Mouse (Mus musculus) ovary, postnatal 36 days (tissue): ENCODE results near the gene Kcnip4.

Experiments
- DNase-seq: peaks from one replicate; pipeline ENCODE4 v3.0.0; 2022; ENCODE audit warnings: low spot score, mixed read lengths

The Kcnip4 gene

DNA sequence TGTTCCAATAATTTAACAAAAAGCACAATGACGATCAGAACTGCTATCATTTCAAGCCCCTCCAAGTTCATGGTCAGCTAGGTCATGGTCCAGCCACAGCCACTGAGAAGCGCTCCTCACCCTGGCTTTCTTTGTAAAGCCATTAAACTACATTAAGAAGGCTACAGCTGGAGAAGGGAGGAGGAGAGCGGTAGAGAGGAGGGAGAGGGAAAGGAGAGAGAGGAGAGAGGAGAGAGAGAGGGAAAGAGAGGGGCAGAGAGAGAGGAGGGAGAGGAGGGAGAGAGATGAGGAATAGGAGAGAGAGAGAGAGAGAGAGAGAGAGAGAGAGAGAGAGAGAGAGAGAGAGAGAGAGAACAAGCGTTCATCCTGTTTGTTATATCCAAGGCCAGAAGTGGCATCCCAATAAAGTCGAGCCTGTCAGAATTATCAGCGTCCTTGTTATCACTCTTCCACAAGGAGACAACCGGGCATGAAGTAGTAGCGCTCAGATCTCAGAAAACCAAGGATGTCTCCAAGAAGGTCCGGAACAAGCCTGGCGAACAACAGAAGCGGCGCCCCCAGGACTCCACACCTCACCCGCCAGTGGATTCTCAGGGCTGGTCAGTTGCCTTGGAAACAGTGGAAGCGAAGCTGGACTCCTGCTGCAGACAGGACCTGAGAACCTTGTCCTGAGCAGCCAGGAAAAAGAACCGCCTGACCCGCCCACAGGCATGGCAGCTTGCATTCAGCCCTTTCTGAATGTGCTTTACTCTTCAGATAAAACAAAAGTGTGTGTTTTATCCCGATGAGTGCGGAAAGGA, 635.1 kb downstream of the Kcnip4 start:
- DNase-seq, result peak; percentile 19

DNA sequence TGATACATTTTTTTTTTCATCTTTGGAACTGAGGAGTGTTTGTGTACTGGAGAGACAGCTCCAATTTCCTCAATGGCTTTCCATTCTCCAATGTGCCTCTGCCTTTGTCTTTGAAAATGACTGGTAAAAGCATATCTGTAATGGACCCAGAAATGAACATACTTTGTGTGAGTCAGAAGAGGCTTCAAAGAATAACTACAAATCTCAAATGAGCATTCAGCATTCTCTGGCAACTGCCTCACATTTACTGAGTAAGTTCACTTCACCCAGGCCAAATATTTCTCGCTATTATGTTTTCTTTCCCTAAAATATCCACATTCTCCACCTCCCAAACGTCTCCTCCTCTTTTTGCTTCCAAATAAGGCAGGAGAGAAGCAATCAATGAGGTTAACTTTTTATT, 646.6 kb downstream of the Kcnip4 start:
- no peak for DNase-seq

DNA sequence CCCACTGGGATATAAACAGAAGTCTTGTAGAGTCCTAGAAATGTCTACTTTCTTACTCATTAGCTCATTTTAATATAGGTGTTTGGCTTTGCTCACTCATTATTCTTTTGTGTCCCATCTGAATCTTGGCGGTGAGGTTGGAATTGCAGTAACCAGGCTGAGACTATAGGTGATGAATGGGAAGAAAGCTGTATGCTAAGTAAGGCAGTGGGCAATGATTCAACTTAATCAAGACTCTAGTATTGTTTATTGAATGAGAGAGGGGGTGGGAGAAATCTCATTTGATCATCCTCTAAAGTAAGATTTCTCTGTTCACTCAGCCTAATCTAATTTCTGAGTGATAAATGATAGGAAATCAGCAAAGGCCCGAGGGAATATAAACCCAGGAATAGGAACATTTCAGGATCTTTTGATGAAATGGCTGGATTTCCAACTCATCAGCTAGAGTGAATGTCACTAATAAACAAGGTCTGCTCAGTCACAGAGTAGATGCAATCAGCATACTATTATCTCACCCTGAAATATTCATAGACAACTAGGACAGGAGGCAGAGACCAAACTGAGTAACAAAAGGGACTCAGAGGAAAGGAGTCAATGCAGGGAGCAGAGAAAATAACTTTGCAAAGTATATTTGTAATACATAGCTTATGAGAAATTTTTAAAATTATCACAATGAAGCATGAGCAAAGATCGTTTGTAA, 660.3 kb downstream of the Kcnip4 start:
- DNase-seq, result no peak

DNA sequence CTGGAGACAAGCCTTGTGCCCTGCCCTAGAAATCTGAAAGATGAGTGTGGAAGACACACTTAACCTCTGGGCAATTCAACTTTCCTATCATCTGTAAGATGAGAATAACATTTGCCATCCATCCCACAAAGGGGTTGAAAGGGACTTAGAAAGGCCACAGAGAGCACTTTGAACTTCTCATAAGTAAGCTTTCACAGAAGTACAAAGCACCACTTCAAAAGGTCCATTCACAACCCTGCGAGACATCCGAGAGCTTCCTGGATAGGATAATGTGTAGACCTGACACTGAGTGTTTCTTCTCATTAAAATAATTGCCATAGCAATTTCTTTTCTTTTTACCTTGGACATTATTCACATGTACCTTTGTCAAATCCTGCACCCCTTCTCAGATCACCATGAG, 683.7 kb downstream of the Kcnip4 start:
- no peak for DNase-seq

DNA sequence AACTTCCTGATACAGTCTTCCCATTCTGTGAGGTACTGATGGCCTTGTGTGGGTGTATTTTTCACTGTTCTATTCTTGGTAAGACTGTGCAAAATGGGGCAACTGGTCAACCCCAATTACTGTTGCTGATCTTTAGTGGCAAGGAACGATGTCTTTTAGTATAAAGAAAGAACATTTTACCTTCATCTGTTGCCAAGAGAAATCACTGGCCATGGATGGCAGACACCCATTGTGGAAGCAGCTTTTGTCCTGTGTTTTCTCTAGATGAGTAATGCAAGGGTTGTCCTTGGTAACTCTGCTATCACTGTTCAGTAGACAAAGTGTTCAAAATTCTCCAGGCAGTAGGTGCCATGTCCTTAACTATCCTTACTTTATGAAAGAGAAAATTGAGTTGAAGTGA, 729.2 kb downstream of the Kcnip4 start:
- DNase-seq, result no peak

DNA sequence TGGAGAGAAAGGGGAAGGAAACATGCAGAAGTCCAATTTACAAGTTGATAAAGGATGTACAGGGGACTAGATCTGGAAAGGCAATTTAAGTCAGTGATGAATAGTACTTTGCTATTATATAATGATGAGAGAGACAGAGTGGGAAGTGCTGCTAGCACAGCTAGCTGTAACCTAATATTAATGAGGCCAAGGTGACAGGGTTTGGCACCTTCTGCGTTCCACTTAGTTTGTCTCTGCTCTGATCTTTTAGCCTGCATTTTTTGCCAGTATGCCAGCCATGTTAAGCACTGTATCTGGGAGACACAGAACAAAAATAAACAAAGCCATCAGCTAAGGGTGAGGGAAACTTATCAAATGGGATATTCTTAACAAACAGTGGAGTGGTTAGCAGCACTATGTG, 745.3 kb downstream of the Kcnip4 start:
- no peak for DNase-seq

DNA sequence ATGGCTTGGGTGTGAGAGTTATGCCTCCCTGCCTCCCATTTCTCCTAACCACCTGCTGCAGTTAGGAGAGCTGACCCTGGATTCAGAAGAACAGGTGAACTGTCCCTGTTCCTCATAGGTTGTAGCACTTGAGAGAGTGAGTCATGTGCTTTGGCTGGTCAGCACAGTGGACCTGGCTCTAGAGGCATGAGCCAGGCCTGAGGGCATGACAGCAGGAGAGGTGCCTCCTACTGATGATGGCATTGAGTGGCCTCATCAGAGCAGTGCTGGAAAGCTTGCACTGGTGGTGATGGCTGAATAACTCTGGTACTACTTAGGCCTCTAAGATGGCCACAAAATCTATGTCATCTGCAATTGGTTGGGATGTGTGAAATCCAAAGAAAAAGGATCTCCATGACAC, 776.1 kb downstream of the Kcnip4 start:
- no peak for DNase-seq

DNA sequence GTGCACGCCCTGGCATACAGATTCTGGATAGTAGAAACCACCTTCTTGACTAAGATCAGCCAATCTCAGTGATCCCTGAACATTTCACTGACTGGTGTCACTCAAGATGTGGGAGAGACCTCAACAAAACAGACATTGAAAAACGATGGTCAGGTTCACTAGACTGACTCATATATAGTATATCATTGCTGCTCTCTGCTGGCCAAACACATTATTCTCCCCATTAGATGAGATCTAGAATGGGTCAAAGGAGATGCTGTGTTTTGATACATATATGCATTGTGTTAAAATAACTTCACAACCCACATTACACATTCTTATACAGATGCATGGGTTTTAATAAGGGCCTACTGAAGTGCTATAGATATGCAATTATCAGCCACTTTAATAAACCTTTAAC, 787.1 kb downstream of the Kcnip4 start:
- DNase-seq, result no peak

DNA sequence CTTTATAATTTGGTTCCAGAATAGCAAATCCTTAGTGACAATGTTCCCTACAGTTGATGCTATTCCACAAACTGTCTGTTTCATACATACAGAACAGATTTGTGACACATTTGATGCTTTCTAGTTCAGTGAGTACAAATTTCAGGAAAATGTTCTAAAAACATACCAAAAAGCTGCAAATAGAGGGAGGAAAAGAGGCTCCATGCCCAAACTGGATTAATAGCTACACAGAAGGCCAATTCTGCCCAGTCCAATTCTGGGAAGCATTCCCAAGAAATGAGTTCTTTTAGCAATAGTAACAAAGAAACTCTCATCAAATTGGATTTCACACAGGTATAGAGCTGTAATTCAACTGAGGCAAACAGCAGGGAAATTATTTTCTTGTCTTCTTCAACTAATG, 806.5 kb downstream of the Kcnip4 start:
- DNase-seq, result no peak

DNA sequence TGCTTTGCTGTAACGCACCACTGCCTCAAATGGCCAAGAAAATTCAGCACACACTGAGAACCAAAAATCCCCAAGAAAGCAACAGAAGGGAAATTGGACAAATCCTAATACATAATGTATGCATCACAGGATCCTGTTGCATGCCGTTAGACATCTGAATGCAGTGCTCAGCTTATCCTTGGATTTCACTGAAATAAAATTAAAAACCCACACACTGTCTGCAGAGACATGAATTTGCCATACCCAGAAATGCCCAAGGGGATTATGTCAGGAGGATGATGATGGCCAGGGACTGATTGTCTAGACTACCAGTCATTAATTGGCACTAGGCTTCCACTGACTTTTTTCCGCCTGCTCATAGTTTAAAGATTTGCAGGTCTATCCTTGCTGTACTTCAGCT, 818.7 kb downstream of the Kcnip4 start:
- no peak for DNase-seq

DNA sequence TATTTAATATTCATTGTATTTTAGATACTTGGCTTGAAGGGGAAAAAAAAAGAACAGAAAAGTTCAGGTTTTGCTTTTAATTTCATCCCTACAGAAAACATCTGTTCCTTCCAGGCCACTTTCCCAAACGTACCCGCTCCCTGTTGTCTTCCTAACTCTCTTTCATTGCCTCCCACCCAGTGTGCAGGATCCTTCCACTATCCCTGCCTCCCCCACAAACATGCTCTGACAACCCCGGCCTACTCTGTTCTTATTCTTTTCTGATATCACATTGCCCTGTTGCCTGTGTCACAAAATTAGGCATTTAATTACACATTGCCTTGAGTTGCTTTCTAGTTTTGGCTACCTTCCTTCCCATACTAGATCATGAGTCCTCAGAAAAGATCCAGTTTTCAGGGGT, 837.6 kb downstream of the Kcnip4 start:
- DNase-seq, result no peak

DNA sequence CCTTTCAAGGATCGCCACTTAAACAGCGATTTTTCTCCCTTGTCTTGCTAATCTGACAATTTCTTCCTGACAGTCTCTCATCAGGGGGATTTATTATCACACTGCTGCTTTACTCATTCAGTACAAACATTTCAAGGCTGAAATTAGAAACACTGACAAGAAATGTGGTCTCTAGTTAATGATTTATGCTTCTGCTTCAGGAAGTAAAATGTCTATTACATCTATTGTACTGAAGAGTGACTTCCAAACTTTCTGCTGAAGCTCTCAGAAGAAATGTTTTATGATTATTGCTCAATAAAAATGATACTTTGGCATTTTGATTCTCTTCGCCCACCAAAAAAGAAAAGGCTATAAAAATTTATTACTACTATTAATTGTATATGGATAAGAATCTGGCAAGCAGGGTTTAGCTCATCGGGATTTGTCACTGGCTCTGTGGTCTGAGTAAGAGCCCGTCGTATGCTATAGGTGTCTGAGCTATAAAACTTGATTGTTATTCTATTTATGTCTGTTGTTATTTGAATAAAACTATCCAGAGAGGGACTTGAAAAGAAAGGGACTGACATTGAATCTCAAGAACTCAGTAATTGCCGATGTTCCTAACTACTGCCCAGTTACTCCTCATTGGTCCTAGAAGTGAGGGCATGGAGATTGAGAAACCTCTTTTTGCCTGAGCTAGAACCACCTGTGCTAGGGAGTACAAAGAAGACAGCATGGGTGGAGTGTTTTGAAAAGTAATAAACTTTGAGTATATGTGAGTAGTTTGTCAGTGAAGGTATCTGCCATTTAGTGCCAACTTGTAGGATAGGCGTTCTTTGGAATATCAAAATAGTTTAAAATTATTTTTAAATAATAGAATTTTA, 844.7 kb downstream of the Kcnip4 start:
- no peak for DNase-seq

DNA sequence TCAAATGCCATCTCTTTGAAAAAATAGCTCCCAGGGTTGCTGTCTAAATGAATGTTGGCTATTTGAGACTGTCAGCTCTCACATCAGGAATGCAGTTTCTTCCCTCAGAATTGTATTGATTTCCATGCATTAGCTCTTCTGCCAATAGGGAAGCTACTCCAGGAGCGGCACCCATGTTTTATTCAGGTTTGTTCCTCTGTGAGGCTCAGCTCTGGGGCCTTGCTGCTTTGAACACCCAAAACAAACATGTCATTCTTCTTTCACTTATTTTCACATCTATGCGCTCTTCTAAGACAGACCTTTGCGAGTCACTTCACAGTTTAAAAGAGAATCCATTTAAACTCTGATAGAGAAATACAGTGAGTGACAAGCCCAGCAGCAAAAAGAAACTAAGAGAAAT, 862.2 kb downstream of the Kcnip4 start:
- DNase-seq, result no peak

DNA sequence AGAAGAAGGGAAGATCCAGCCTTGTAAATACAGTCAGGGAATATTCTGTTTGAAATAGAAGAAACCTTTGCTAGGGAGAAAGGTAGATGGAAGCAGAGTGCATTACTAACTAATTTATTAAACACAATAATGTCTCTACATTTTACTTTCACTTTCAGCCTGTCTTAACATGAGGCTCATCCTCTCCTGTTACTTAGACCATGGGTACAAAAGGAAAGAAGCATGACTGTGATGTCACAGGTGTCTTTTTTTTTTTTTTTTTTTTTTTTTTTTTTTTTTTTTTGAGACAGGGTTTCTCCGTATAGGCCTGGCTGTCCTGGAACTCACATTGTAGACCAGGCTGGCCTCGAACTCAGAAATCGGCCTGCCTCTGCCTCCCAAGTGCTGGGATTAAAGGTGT, 864.7 kb downstream of the Kcnip4 start:
- no peak for DNase-seq

DNA sequence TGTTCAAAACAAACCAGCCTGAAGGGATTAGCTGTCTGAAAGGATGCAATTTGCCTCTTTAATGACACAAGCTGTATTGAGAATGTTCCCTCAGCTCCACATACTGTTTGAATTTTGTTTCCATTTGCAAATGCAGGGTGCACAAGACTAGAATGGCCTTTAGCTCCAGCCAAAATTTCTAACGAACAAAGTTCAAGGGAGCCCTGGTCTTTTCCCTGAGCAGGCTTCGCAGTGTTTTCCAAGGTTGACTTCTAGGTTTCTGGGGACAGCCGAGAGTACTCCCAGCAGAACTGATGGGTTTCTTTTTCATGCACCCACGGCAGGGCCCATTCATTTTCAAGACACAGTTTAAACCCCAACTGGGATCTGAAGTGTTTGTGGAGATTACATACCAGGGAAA, 874.2 kb downstream of the Kcnip4 start:
- no peak for DNase-seq

DNA sequence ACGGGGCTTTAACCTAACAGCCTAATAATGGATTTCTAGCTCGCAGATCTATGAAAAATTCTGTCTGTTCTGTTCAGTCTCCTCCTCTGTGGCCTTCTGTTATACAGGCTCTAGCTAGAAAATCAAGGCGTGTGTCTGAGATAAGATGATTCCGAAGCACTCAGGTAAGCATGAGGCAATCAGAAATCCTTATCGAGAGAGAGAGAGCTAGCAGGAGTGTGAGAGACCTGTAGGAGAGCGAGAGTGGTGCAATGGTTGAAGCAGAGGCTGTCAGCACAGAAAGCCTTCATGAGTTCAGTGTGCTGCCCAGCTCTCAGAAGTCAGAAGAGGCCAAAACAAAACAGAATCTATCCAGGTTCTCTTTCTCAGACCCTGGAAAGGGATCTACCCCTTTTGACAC, 888.0 kb downstream of the Kcnip4 start:
- DNase-seq, result no peak

DNA sequence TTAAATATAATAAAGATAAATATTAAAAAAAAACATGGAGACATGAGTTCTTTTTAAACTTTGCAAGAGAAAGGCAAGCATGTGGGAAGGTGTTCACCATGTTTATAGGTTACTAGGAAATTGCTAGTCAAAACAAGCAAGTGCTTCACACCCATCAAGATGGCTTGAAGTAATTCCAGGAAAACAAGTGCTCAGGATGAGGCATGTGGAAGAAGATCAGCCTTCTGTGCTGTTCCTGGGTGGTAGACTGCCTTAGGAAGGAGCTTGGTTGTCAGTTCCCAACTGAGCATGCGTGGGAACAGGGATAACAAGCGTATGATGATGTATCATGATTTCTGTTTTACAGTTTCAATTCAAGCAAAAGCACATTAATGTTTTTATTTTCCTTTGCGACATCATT, 891.1 kb downstream of the Kcnip4 start:
- no peak for DNase-seq

DNA sequence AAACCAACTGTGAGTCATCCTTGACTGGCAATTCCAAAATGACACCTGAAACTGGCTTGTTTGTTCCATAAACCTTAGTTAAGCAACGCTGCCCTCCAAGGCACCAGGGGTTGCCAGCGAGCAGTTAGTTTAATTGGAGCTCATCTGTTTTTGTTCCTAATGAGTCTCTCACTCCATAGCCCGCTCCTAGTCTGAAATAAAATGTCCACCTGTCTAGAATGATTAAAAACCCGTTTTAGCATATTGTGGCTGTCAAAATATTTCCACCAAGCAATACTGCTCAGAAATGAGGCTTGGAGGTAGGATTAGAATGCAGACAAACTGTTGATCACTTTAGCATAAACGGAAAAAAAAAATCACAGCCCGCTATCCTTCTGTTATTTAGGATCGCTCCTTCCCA, 901.3 kb downstream of the Kcnip4 start:
- no peak for DNase-seq

DNA sequence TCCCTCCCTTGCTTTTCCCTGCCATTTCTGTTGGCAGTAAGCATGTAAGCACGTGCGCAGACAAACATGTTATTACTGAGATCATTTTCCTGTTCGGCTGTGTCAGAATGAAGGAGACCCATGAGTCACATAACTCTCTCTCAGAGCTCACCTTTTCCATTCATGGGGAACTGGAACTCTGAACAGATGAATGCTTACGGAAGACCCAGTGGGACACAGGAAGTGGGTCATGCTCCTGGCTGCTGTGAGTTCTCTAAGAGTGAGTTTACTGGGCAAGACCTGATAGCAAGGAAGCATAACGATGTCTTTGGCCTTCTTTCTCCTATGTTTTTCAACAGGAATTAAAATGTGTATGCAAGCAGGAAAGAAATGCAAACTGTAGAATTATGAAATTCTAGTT, 917.8 kb downstream of the Kcnip4 start:
- DNase-seq, result no peak

DNA sequence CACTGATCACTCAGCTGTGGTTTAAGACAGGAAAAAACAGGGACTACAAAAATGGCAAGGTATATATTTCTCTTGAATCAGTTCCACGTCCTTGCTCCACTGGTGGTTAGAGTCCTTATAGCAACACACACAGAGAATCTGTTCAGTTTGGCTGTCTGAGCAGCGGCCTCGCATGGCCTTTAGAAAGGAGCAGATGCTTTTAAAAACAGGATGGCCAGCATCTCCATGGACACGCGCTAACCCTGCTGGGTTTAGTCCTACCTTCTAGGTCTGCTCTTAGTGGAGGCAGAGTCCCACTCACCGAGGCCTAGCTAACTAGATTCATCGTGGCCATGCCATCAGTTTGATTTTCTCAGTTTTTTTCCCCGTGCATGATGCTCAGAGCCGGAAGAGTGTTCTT, 918.4 kb downstream of the Kcnip4 start:
- DNase-seq, result no peak

DNA sequence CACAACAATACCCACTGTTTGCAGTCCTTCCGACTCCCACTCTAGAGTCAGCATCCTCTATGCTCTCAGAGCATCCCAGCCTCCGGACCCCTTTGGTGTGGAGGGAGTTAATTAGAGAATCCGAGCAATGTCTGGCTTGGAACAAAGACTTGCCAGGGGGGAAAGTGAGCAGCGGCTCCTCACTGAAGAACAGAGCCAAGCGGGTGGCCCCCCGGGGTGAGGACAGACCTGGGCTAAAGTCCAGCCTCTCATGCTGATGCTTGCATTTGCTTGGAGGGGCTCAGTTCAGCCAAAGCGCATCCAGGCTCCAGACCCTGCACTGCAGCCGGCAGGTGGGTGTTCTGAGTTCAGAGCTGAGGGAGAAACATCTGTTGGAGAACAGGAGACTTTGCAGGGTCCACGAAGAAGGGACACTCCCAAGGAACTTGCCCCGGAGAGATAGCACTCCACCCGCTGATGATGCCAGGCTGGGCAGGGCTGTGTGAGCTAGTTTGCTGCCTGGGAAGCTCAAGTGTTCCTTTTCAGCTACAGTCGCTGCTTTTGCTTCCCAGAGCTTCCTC, 925.1 kb downstream of the Kcnip4 start:
- no peak for DNase-seq

DNA sequence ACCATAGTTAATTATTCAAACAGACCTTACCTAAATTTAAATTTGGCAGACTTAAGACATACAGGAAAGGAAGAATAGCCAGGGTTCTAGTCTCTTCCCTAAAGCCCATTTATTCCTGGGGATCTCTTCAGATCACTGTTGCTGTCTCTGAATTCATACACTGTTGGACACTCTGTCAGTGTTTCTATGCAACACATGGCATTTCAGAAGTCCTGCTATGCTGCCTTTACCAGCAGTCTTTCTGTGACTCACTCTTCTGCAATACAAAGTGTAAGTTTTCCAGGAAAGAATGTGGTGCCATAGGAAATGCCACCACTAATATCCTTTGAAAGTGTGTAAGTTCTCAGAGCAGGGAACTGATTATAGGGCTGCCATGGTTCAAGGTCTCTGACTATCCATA, 936.7 kb downstream of the Kcnip4 start:
- no peak for DNase-seq

DNA sequence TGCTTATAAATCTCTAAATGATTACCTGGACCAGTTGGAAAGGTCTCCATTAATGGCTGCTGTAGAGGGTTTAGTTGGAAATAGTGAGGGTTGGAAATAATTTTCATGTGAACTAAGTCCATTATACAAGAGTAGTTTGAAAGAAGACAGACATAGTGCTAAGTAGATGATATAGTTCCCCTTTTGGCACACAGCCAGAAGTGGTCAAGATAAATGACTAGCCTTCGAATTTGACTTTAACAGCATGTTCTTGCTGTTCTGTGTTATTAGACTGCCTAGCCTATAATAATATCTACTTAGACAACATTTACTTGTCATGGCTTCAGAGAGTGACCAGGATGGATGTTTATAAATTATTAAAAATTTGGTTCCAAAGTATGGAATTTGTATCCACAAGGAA, 941.3 kb downstream of the Kcnip4 start:
- no peak for DNase-seq
